Mouse (Mus musculus) adipocyte (in vitro differentiated cells): ENCODE data around the gene Mtor.

Experiments used
- DNase-seq: peaks from one replicate; pipeline ENCODE4 v3.0.0-alpha.2; 2016; ENCODE audit warnings: low spot score

Mtor gene

DNA sequence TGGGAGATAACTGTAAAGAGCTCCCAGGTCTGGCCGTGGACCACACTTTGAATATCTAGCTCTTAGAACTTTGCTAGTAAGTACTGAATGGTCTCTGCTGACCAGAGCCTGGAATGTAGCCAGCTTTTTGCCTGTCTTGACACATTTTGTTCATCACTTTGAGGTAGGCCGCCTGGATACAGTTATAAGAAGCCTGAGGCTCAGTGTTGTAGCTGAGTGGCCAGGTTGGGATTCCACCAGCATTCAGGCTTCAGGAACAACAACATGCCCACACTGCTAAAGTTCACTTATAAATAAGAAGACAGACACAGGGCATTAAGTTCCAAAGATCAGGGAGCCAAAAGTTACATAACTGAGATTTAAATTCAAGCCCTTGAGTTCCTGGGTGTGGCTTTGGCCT is 39.4 kb downstream of the Mtor start:
- DNase-seq = peak; percentile 25

DNA sequence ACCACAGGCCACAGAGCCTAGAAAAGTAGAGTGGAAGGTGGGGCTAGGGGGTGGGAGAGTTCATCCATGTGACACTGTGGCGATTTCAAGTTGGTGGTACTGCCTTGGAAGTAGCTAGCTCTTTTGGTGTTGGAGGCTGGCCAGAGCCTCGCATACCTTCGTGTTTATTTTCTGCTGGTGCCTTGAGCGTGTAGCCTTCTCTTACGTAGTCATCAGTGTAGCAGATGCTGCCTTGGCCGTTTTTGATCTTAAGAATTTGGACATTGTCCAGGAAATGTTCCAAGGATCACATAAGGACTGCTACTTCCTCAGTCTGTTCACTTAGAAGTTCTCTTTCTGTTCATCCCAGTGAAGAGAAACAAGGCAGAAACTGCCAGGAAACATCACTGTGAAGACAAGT is 42.1 kb downstream of the Mtor start:
- DNase-seq = no peak

DNA sequence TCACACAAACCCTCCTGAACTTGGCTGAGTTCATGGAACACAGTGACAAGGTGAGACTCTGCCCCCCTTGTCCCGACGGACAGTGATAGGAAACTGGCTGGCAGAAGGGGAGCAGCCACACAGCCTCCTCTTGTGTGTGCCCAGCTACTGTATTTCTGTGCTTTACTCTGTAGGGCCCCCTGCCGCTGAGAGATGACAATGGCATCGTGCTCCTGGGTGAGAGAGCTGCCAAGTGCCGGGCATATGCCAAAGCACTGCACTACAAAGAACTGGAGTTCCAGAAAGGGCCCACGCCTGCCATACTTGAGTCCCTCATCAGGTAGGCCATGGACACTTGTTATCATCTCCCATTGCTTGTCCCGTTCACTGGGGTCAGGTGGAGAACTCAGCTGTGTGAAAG is 43.0 kb downstream of the Mtor start:
- no peak for DNase-seq

GRCm38 (mm10) chr4:148495160-148495559 is 46.7 kb downstream of the Mtor start:
- no peak for DNase-seq

DNA sequence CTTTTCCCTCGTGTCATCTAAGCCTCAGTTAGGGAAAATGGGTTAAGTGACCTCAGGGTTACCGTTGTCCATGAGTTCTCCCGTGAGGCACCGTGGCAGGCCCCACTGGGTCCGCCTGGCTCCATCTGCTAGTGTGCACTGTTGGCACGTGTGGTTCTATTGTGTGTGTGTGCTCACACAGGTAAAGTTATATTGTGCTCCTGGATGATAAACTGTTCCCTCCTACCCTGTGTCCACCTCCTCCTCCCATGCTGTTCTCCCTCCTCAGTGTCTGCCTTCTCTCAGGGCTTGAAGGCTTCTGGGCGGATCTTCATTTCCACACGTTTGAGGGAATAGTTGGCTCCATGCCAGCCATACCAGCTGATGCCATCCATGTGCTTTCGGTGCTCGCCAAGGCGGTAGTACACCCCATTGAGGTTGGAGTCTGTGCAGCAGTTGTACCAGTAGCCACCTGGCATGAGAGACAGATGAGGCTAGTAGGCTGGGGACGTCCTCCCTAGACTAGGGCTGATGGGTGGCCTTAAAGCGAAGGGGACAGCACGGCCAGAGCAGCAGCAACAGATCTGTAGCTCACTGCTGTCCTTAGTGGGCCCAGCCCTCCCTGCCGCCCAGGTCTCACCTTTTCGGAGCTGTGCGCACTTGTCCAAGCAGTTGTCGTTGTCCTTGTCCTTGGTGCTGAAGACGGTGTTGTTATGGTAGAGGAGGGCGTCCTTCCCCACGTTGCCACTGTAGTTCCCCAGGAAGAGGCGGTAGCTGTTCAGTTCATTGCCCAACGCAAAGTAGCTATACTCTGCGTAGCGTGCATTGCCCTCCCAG is 47.7 kb downstream of the Mtor start:
- DNase-seq = no peak

DNA sequence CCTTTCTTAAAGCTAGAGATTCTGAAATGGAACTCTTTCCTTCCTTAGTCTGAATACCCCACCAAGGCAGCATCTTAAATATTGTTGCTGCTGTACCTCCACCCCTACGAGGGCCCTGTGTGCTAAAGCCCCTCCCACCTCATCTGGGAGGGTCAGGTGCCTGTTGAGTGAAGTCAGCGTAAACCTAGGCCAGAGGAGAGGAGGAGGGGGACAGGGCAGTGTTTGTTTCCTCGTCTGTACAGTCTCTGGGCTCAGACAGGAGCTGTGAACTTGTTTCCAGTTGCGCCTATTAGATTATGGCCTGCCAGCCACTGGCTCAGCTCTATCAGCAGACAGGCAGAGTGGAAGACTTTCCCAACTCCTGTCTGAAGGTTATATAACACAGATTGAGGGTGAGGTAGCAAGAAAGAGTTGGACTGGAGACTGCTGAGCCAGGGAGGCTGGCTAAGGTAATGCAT is 52.0 kb downstream of the Mtor start, which contains the start of gene Angptl7:
Gene Angptl7 (minus strand): TSS at position 51 of the 458 bp plus-strand sequence.
- DNase-seq = peak; percentile 5

- DNase-seq = peak; percentile 78
Measured at GRCm38 (mm10) chr4:148504497-148504959, 56.1 kb downstream of the Mtor start.

DNA sequence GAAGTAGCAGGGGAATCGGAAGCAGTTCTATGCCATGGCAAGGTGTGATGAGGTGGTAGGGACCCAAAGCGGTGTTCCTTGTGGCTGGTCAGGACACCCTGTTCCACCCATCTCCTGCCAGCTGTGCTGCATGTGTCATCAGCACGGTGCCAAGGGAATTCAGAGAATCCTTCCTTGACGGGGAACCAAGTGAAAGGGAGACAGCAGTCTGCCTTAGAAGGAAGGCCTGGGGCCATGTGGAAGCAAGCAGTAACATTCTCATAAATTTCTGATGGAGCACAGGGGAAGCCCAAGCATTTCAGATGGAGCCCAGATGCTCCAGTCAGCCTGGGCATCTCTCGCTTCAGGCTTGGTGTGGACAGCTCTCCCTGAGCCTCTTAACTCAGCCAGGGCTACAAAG is 59.2 kb downstream of the Mtor start:
- no peak for DNase-seq

DNA sequence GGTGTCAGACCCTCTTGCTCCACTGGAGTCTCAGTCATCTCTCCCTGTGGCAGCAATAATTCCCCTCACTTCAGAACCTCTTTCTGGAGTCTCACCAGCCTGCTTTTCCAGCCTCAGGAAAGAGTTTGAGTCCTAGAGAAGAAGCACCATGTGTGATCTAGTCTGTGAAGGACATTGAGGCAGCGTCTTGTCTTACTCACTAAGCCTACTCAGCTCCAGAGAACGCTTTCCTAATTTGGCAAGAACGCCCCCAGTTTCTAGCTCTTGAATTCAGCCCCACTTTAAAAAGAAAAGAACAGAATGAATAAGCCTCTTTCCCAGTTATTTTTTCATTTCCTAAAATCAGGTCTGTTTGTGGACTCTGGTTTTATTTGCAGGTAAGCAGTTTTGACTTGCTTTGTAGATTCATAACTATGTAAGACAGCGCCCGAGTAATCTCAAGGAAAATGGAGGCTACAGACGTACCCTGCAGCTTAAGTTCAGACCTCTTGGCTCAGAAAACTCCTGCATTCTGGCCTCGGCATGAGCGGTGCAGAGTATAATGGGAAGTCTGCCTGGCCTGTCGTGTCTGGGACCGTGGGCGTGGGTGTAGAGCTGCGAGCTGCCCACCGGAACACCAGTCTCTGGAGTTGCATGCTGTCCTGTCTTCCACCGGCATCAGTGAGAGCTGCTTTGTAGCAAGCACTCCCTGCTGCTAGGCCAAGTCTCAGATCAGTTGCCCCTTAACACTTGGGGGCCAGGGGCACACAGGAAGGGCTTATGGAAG is 59.9 kb downstream of the Mtor start:
- no peak for DNase-seq

GRCm38 (mm10) chr4:148509450-148510084 is 61.2 kb downstream of the Mtor start:
- DNase-seq = no peak

DNA sequence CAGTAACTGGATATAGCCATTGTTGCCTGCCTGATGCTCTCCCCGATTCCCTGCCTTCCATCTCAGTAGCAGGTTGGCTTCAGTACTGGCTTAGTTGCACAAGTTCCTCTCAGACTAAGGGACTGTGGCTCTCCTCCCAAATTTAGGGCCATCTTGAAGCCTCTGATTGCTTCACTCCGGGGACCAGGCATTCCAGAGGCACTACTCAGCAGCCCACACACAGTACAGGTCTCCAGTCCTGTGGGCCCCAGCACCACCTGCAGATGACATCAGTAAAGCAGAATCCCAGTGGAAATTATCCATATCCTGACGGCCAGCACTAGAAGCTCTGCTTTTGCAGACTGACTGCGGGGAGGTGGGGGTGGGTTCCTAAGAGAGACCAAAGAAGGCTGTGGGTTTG is 62.3 kb downstream of the Mtor start:
- DNase-seq = no peak

DNA sequence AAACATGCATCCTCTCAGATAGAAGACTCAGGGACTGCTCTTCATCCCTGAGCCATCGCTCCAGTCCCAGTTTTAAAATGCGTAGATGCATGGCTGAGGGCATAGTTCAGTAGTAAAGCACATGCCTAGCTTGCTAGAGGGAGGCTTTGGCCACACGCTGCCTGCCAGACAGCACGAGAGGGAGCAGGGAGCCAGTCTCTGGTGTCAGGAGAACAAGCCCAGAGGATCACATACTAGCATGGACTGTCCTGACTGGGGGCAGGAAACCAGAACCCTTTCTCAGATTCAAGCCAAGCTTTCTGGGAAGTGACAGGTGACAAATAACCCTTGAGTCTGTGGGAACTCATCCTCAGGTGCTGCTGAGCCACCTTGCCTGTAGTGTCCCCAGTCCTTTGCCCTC is 62.9 kb downstream of the Mtor start:
- no peak for DNase-seq

- peak; percentile 56 for DNase-seq
Measured at GRCm38 (mm10) chr4:148513021-148513559, 64.7 kb downstream of the Mtor start.

GRCm38 (mm10) chr4:148515313-148515712 is 66.9 kb downstream of the Mtor start:
- no peak for DNase-seq

GRCm38 (mm10) chr4:148517809-148518208 is 69.4 kb downstream of the Mtor start:
- DNase-seq = no peak

- no peak for DNase-seq
Measured at GRCm38 (mm10) chr4:148518235-148518795, 69.9 kb downstream of the Mtor start.

DNA sequence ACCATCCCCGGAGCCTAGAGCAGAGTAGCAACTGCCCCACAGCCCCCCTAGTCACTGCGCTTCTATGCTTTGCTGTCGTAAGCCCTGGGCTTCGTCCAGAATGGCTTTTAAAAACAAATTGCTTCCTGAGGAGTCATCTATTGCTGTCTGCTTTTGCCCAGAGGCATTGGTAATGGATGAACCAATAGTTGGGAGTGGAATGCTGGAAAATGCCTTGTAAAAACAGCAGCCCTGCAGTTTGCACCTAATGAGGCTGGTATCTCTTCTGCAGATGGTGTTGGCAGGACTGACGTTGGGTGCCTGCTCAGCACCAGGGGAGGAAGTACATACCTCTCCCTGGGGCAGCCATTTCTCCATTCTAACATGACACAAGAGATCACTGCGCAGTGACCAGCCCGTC is 75.1 kb downstream of the Mtor start:
- DNase-seq = peak; percentile 48

- no peak for DNase-seq
Measured at GRCm38 (mm10) chr4:148527158-148527910, 78.9 kb downstream of the Mtor start.

GRCm38 (mm10) chr4:148530351-148530750 is 81.9 kb downstream of the Mtor start:
- DNase-seq = no peak

DNA sequence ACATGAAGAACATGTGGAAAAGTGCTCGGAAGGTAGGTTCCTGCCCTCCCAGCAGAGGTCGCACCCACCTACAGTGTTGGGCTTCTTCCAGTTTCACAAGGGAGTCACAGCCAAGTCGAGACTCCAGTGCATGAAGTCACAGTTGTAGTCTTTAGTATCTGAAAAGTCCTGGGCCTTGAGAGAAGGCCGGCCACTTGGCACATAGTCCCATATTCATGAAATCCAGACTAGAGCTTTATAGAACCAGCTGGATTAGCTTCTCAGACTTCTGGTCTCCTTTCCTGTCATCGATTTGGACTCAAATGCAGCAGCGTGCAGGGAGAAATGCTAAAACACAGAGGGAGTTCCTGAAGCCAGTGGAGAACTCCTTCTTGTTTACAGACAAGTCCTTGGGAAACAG is 82.4 kb downstream of the Mtor start:
- no peak for DNase-seq

DNA sequence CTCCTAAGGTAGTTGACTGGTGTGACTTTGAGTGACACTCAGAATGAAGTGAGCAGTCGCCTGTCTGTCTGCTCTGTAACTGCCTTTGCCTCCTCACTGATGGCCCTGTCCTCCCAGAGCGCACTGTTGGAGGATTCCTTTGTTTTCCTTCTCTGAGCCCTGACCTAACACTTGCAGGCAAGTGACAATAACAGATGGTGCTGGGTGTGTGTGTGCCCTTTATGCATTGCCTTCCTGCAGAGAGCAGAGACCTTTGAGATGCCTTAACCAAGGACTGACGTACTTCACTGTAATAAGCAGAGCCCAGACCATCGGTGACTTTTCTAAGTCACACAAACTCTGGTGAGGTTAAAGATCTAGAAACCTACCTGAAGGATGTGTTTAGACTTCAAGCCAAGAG is 82.9 kb downstream of the Mtor start:
- DNase-seq = no peak
